Mouse (Mus musculus) megakaryocyte, embryonic 14.5 days (primary cell): Measurements from ENCODE around the gene Cnppd1.

ENCODE experiments used
- FLI1 ChIP-seq: IDR thresholded peaks from 2 replicates; pipeline ENCODE4 v1.6.1; 2012; ENCODE audit warnings: low read length, inconsistent platforms, mixed read lengths
- GATA1 ChIP-seq: IDR thresholded peaks from 3 replicates; pipeline ENCODE4 v1.6.1; 2012; ENCODE audit warnings: mixed read lengths, low read length, inconsistent platforms, borderline replicate concordance

DNA sequence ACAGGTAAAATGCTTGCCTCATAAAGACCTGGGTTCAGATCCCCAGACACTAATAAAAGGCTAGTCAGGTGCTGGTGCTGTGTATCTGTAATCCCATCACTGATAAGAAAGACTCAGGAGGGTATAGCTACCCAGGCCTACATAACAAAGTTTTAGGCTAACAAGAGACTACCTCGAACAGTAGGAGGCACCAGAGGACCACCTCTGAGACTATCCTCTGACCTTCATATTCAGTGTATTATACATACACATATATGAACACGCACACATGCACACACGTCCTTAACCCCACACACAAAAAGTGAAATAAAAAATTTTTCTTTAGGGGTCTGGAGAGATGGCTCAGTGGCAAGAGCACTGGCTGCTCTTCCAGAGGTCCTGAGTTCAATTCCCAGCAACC, 20.3 kb downstream of the Cnppd1 start:
- TF ChIP-seq GATA1 (no peak), FLI1 (no peak)
